Mouse (Mus musculus) midbrain, embryonic 13.5 days (tissue): ENCODE results near the gene Chrnb1. TPM values are rescaled to one million over a fixed set of nuclear protein-coding genes. Genes with fewer than 3 reads are reported as not detected.

Experiments
- ATAC-seq: fragments of 200-750 bp; cut with Nextera tagmentation; 2 replicates; pipeline ENCODE4 v1.8.0; 2017; ENCODE audit warnings: mild to moderate bottlenecking, moderate TSS enrichment, moderate library complexity
- H3K27ac ChIP-seq: fragments of 300-500 bp; sonication (generic); 2 replicates; pipeline ENCODE4 v1.5.1; 2015; ENCODE audit warnings: inconsistent platforms, mild to moderate bottlenecking, moderate library complexity
- H3K27me3 ChIP-seq: fragments of 300-500 bp; sonication (generic); 2 replicates; pipeline ENCODE4 v1.6.1; 2015; ENCODE audit warnings: mild to moderate bottlenecking, inconsistent platforms
- H3K36me3 ChIP-seq: fragments of 300-500 bp; sonication (generic); 2 replicates; pipeline ENCODE4 v1.6.1; 2015; ENCODE audit warnings: mild to moderate bottlenecking, inconsistent platforms
- H3K4me1 ChIP-seq: fragments of 300-500 bp; sonication (generic); replicated peaks from 2 replicates; pipeline ENCODE4 v1.6.1; 2015; ENCODE audit warnings: inconsistent platforms
- H3K4me2 ChIP-seq: fragments of 300-500 bp; sonication (generic); replicated peaks from 2 replicates; pipeline ENCODE4 v1.6.1; 2015; ENCODE audit warnings: moderate library complexity, mild to moderate bottlenecking, inconsistent platforms
- H3K4me3 ChIP-seq: fragments of 300-500 bp; sonication (generic); replicated peaks from 2 replicates; pipeline ENCODE4 v1.5.1; 2015; ENCODE audit warnings: mild to moderate bottlenecking, inconsistent platforms
- H3K9ac ChIP-seq: fragments of 300-500 bp; sonication (generic); replicated peaks from 2 replicates; pipeline ENCODE4 v1.6.1; 2015; ENCODE audit warnings: mild to moderate bottlenecking, inconsistent platforms
- H3K9me3 ChIP-seq: fragments of 300-500 bp; sonication (generic); 2 replicates; pipeline ENCODE4 v1.6.1; 2016; ENCODE audit warnings: mild to moderate bottlenecking, inconsistent platforms
- WGBS: fragments of 180-500 bp; shearing (Covaris S2); methylation state at CpG from one replicate; pipeline ENCODE4 v1.1.7; 2015; 5-methylcytosine and 5-hydroxymethylcytosine counted together
- polyA plus RNA-seq: library from polyadenylated mRNA; unstranded; fragments of >200 nt; fragmentation: Nextera tagmentation; extraction: Ambion mirVana; gene quantifications from 2 replicates; pipeline ENCODE4 v1.2.1, GENCODE M21; 2015

Gene Chrnb1
- polyA plus RNA-seq, 1 experiment from 2014 or later, result 0.83 TPM

DNA sequence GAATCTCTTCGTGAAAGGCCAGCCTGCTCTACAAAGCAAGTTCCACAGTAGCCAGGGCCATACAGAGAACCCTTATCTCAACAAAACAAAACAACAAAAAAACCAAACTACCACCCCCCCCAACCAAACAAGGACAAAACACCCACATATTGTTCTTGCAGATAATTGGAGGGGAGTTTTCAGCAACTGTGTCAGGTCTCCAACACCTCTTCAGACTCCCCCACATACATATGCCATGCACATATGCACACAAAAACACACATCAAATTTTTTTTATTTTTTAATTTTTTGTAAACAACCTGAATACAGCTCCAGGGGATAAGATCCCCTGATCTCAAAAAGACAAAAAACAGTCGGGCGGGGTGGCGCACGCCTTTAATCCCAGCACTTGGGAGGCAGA lies 41.5 kb downstream of the Chrnb1 start:
- Histone ChIP-seq H3K27me3 (no peaks in the 10 kb centered on the region), H3K4me3 (peak overlapping the region; percentile 20; the same call in 1 of the 2 replicates), H3K27ac (no peak overlapping the region), H3K4me1 (peaks cover 65% of the 10 kb centered on the region), H3K4me2 (peak overlapping the region; percentile 84), H3K9me3 (no peaks in the 10 kb centered on the region), H3K9ac (no peak overlapping the region), H3K36me3 (no peaks in the 10 kb centered on the region)
- ATAC-seq, result no peak
- WGBS, result 91% methylated on average over 5 of the region's 5 CpGs

DNA sequence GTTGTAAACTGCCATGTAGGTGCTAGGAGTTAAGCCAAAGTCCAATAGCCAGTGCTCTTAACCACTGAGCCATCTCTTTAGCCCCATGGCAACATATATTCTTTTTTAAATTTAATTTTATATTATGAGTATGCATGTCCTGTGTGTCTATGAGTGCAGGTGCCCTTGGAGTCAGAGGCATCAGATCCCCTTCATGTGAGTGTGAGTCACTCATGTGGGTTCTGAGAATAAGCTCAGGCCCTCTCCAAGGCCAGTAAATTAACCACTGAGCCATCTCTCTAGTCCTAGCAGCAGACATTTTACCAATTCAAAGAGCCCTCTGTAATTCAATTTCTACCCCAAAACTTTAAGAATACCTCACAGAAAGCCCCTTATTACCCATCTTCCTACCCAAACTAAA lies 43.1 kb downstream of the Chrnb1 start:
- Histone ChIP-seq H3K27ac (no peak overlapping the region), H3K9me3 (no peaks in the 10 kb centered on the region), H3K4me2 (no peak overlapping the region), H3K4me3 (no peak overlapping the region), H3K9ac (no peak overlapping the region), H3K36me3 (peaks cover 5% of the 10 kb centered on the region), H3K27me3 (no peaks in the 10 kb centered on the region), H3K4me1 (peaks cover 64% of the 10 kb centered on the region)
- no peak for ATAC-seq

DNA sequence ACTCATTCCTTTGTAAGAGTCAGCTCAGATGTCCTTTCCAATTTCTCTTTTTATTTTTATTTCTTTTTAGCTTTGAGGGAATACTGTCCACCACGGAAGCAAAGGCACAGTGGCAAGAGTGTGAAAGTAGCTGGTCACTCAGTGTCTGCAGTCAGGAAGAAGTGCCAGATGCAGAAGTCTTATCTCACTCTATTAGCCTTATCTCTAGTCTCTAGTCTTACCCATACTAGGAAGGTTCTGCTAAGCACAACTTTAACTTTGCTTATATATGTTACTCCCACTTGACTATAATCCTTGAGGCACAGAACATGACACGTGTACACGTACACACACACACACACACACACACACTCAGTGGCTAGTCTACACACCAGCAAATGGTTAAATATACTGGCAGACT lies 44.1 kb downstream of the Chrnb1 start:
- Histone ChIP-seq H3K9me3 (no peaks in the 10 kb centered on the region), H3K4me2 (no peak overlapping the region), H3K27ac (no peak overlapping the region), H3K4me1 (peaks cover 53% of the 10 kb centered on the region), H3K4me3 (no peak overlapping the region), H3K9ac (no peak overlapping the region), H3K27me3 (no peaks in the 10 kb centered on the region), H3K36me3 (peaks cover 13% of the 10 kb centered on the region)
- 88% methylated on average over 3 of the region's 3 CpGs for WGBS
- ATAC-seq, result no peak

Other genes with a start within 250 kb of the Chrnb1 start
- 2.2 and 2.7 TPM in 2 replicates for gene Dnah2, start 246.8 kb downstream of the Chrnb1 start, polyA plus RNA-seq
- 95.0 and 130 TPM in 2 replicates for gene Efnb3, start 235.7 kb downstream of the Chrnb1 start, polyA plus RNA-seq
- gene Wrap53, start 215.7 kb downstream of the Chrnb1 start, polyA plus RNA-seq, result 24.5 and 26.9 TPM in 2 replicates
- 84.2 and 93.4 TPM in 2 replicates for gene Trp53, start 215.6 kb downstream of the Chrnb1 start, polyA plus RNA-seq
- 23.2 and 24.3 TPM in 2 replicates for gene Atp1b2, start 190.0 kb downstream of the Chrnb1 start, polyA plus RNA-seq
- gene Shbg, start 178.0 kb downstream of the Chrnb1 start, polyA plus RNA-seq, result not detected in 2 replicates
- 25.1 and 28.5 TPM in 2 replicates for gene Sat2, start 173.9 kb downstream of the Chrnb1 start, polyA plus RNA-seq
- 40.5 and 52.4 TPM in 2 replicates for gene Fxr2, start 163.0 kb downstream of the Chrnb1 start, polyA plus RNA-seq
- gene Sox15, start 140.6 kb downstream of the Chrnb1 start, polyA plus RNA-seq, result 0.31 TPM in 1 of 2 replicates, not detected in the other
- gene Mpdu1, start 133.3 kb downstream of the Chrnb1 start, polyA plus RNA-seq, result 103 and 104 TPM in 2 replicates
- gene Cd68, start 129.8 kb downstream of the Chrnb1 start, polyA plus RNA-seq, result 6.1 and 7.3 TPM in 2 replicates
- 581 and 595 TPM in 2 replicates for gene Eif4a1, start 123.5 kb downstream of the Chrnb1 start, polyA plus RNA-seq
- gene Senp3, start 113.9 kb downstream of the Chrnb1 start, polyA plus RNA-seq, result 101 and 103 TPM in 2 replicates
- 0.36 TPM in 1 of 2 replicates, not detected in the other for gene Tnfsf13, start 110.2 kb downstream of the Chrnb1 start, polyA plus RNA-seq
- 0.98 and 1.2 TPM in 2 replicates for gene Tnfsf12, start 100.1 kb downstream of the Chrnb1 start, polyA plus RNA-seq
- gene Tnfsfm13, start 99.8 kb downstream of the Chrnb1 start, polyA plus RNA-seq, result 0.64 and 1.2 TPM in 2 replicates
- gene Polr2a, start 37.3 kb downstream of the Chrnb1 start, polyA plus RNA-seq, result 22.7 and 24.9 TPM in 2 replicates
- gene Slc35g3, start 34.0 kb downstream of the Chrnb1 start, polyA plus RNA-seq, result 0.31 TPM in 1 of 2 replicates, not detected in the other
- gene Zbtb4, start 30.0 kb downstream of the Chrnb1 start, polyA plus RNA-seq, result 2.9 and 3.2 TPM in 2 replicates
- gene Fgf11, start 5.9 kb upstream of the Chrnb1 start, polyA plus RNA-seq, result 3.4 and 4.4 TPM in 2 replicates
- 0.44 and 0.52 TPM in 2 replicates for gene Tmem102, start 9.7 kb upstream of the Chrnb1 start, polyA plus RNA-seq
- not detected in 2 replicates for gene Gm39566, start 19.4 kb upstream of the Chrnb1 start, polyA plus RNA-seq
- not detected in 2 replicates for gene Spem2, start 22.5 kb upstream of the Chrnb1 start, polyA plus RNA-seq
- gene Spem1, start 26.2 kb upstream of the Chrnb1 start, polyA plus RNA-seq, result 0.51 and 0.64 TPM in 2 replicates
- gene Nlgn2, start 41.8 kb upstream of the Chrnb1 start, polyA plus RNA-seq, result 20.5 and 21.3 TPM in 2 replicates
- gene Tmem256, start 42.6 kb upstream of the Chrnb1 start, polyA plus RNA-seq, result 329 and 331 TPM in 2 replicates
- gene Plscr3, start 50.4 kb upstream of the Chrnb1 start, polyA plus RNA-seq, result 55.0 and 56.3 TPM in 2 replicates
- gene Tnk1, start 62.8 kb upstream of the Chrnb1 start, polyA plus RNA-seq, result 0.27 and 0.31 TPM in 2 replicates
- not detected in 2 replicates for gene Tmem95, start 82.1 kb upstream of the Chrnb1 start, polyA plus RNA-seq
- 1.3 and 1.7 TPM in 2 replicates for gene Kctd11, start 85.5 kb upstream of the Chrnb1 start, polyA plus RNA-seq
- gene Acap1, start 99.6 kb upstream of the Chrnb1 start, polyA plus RNA-seq, result 0.37 and 0.48 TPM in 2 replicates
- gene 2810408A11Rik, start 105.0 kb upstream of the Chrnb1 start, polyA plus RNA-seq, result 16.1 and 17.1 TPM in 2 replicates
- gene Neurl4, start 105.1 kb upstream of the Chrnb1 start, polyA plus RNA-seq, result 18.6 and 19.8 TPM in 2 replicates
- gene Gps2, start 117.9 kb upstream of the Chrnb1 start, polyA plus RNA-seq, result 81.9 and 87.0 TPM in 2 replicates
- 1,160 and 1,188 TPM in 2 replicates for gene Eif5a, start 126.0 kb upstream of the Chrnb1 start, polyA plus RNA-seq
- gene Ybx2, start 139.9 kb upstream of the Chrnb1 start, polyA plus RNA-seq, result 3.9 and 4.2 TPM in 2 replicates
- gene Slc2a4, start 152.2 kb upstream of the Chrnb1 start, polyA plus RNA-seq, result 4.3 and 4.4 TPM in 2 replicates
- gene Cldn7, start 168.8 kb upstream of the Chrnb1 start, polyA plus RNA-seq, result 0.32 and 1.1 TPM in 2 replicates
- 22.9 and 23.8 TPM in 2 replicates for gene Ctdnep1, start 185.2 kb upstream of the Chrnb1 start, polyA plus RNA-seq
- gene Elp5, start 186.6 kb upstream of the Chrnb1 start, polyA plus RNA-seq, result 156 and 158 TPM in 2 replicates
- gene Gabarap, start 195.2 kb upstream of the Chrnb1 start, polyA plus RNA-seq, result 611 and 625 TPM in 2 replicates
- 74.2 and 82.2 TPM in 2 replicates for gene Phf23, start 199.8 kb upstream of the Chrnb1 start, polyA plus RNA-seq
- 27.6 and 35.4 TPM in 2 replicates for gene Dvl2, start 204.7 kb upstream of the Chrnb1 start, polyA plus RNA-seq
- gene Acadvl, start 219.5 kb upstream of the Chrnb1 start, polyA plus RNA-seq, result 48.4 and 51.7 TPM in 2 replicates
- gene Dlg4, start 221.0 kb upstream of the Chrnb1 start, polyA plus RNA-seq, result 34.9 and 37.2 TPM in 2 replicates